Mouse (Mus musculus) forebrain, embryonic 13.5 days (tissue): ENCODE measurements around the gene Gabrr1. TPM values are rescaled to one million over a fixed set of nuclear protein-coding genes. Genes with fewer than 3 reads are reported as not detected.
A peak's percentile ranks its signal among the peaks of the same experiment; 100 is the strongest.

Experiments used
- ATAC-seq: fragments of 200-750 bp; cut with Nextera tagmentation; 2 replicates; pipeline ENCODE4 v1.8.0; 2017
- H3K27ac ChIP-seq: fragments of 300-500 bp; sonication (generic); 2 replicates; pipeline ENCODE4 v1.5.1; 2015; ENCODE audit warnings: inconsistent platforms, mild to moderate bottlenecking, moderate library complexity
- H3K27me3 ChIP-seq: fragments of 300-500 bp; sonication (generic); 2 replicates; pipeline ENCODE4 v1.6.1; 2015; ENCODE audit warnings: mild to moderate bottlenecking, inconsistent platforms
- H3K36me3 ChIP-seq: fragments of 300-500 bp; sonication (generic); 2 replicates; pipeline ENCODE4 v1.6.1; 2015; ENCODE audit warnings: mild to moderate bottlenecking, inconsistent platforms; ENCODE audit not compliant: poor library complexity, severe bottlenecking
- H3K4me1 ChIP-seq: fragments of 300-500 bp; sonication (generic); 2 replicates; pipeline ENCODE4 v1.6.1; 2015; ENCODE audit warnings: inconsistent platforms
- H3K4me2 ChIP-seq: fragments of 300-500 bp; sonication (generic); 2 replicates; pipeline ENCODE4 v1.6.1; 2015; ENCODE audit warnings: inconsistent platforms, mild to moderate bottlenecking, moderate library complexity
- H3K4me3 ChIP-seq: fragments of 300-500 bp; sonication (generic); 2 replicates; pipeline ENCODE4 v1.5.1; 2015; ENCODE audit warnings: mild to moderate bottlenecking, inconsistent platforms
- H3K9ac ChIP-seq: fragments of 300-500 bp; sonication (generic); 2 replicates; pipeline ENCODE4 v1.6.1; 2015; ENCODE audit warnings: mild to moderate bottlenecking, inconsistent platforms
- H3K9me3 ChIP-seq: fragments of 300-500 bp; sonication (generic); replicated peaks from 2 replicates; pipeline ENCODE4 v1.6.1; 2016; ENCODE audit warnings: inconsistent platforms
- WGBS: fragments of 180-500 bp; shearing (Covaris S2); methylation state at CpG from one replicate; pipeline ENCODE4 v1.1.7; 2015; 5-methylcytosine and 5-hydroxymethylcytosine counted together
- polyA plus RNA-seq: library from polyadenylated mRNA; unstranded; fragments of >200 nt; fragmentation: Nextera tagmentation; extraction: Ambion mirVana; gene quantifications from 2 replicates; pipeline ENCODE4 v1.2.1, GENCODE M21; 2015

Gene Gabrr1
- polyA plus RNA-seq, 1 experiment from 2014 or later: not detected

- H3K4me3 ChIP-seq: no peak overlapping the region
- ATAC-seq: no peak
- H3K9ac ChIP-seq: no peak overlapping the region
- no peaks in the 10 kb centered on the region for H3K27me3 ChIP-seq
- no peak overlapping the region for H3K4me2 ChIP-seq
- H3K9me3 ChIP-seq: no peaks in the 10 kb centered on the region
- WGBS: 87% methylated on average over 26 of the region's 26 CpGs
- no peak overlapping the region for H3K27ac ChIP-seq
- H3K36me3 ChIP-seq: no peaks in the 10 kb centered on the region
- no peaks in the 10 kb centered on the region for H3K4me1 ChIP-seq
Measured at GRCm38 (mm10) chr4:33152087-33153038, 20.0 kb downstream of the Gabrr1 start.

- Histone ChIP-seq H3K27ac (no peak overlapping the region), H3K27me3 (peaks cover 8% of the 10 kb centered on the region; the same call in 1 of the 2 replicates), H3K9ac (no peak overlapping the region), H3K4me2 (no peak overlapping the region), H3K4me3 (no peak overlapping the region), H3K9me3 (no peaks in the 10 kb centered on the region), H3K4me1 (peaks cover 3% of the 10 kb centered on the region; the same call in 1 of the 2 replicates), H3K36me3 (peaks cover 4% of the 10 kb centered on the region; the same call in 1 of the 2 replicates)
- WGBS: 86% methylated on average over 5 of the region's 5 CpGs
- ATAC-seq: no peak
Measured at GRCm38 (mm10) chr4:33183477-33183876, 51.2 kb downstream of the Gabrr1 start.

GRCm38 (mm10) chr4:33188164-33188563 lies 55.8 kb downstream of the Gabrr1 start:
- 16% methylated on average over 9 of the region's 9 CpGs for WGBS
- H3K9ac ChIP-seq: peak overlapping the region; percentile 23; the same call in 1 of the 2 replicates
- no peak for ATAC-seq

GRCm38 (mm10) chr4:33188781-33189734 lies 56.7 kb downstream of the Gabrr1 start:
- Histone ChIP-seq H3K9ac (peak overlapping the region; percentile 83), H3K4me1 (peaks cover 3% of the 10 kb centered on the region; the same call in 1 of the 2 replicates), H3K4me3 (peak overlapping the region; percentile 71), H3K27me3 (peaks cover 8% of the 10 kb centered on the region; the same call in 1 of the 2 replicates), H3K9me3 (no peaks in the 10 kb centered on the region), H3K4me2 (peak overlapping the region; percentile 86), H3K27ac (peak overlapping the region; percentile 92), H3K36me3 (no peaks in the 10 kb centered on the region)
- ATAC-seq: peak; percentile 97
- WGBS: under 1% methylated on average over 118 of the region's 123 CpGs

More at GRCm38 (mm10) chr4:33188164-33188563, 55.8 kb downstream of the Gabrr1 start:
- H3K9me3 ChIP-seq: no peaks in the 10 kb centered on the region
- H3K4me1 ChIP-seq: peaks cover 3% of the 10 kb centered on the region; the same call in 1 of the 2 replicates
- peak overlapping the region; percentile 71 for H3K4me3 ChIP-seq
- H3K27ac ChIP-seq: no peak overlapping the region
- H3K27me3 ChIP-seq: peaks cover 8% of the 10 kb centered on the region; the same call in 1 of the 2 replicates
- H3K4me2 ChIP-seq: peak overlapping the region; percentile 86
- H3K36me3 ChIP-seq: 0 out of 2 replicates have a peak, but pooled peaks cover under 1% of the 10 kb centered on the region

GRCm38 (mm10) chr4:33189735-33190036 lies 57.4 kb downstream of the Gabrr1 start, which contains the start of gene Pm20d2:
TSS of gene Pm20d2 (minus strand) at chr4:33189737.
- Histone ChIP-seq H3K27ac (peak within 1 kb of the TSS; percentile 92), H3K9me3 (no peaks in the 10 kb centered on the region), H3K27me3 (peaks cover 8% of the 10 kb centered on the region; the same call in 1 of the 2 replicates), H3K36me3 (no peaks in the 10 kb centered on the region), H3K9ac (peak within 1 kb of the TSS; percentile 83), H3K4me3 (peak within 1 kb of the TSS; percentile 71), H3K4me1 (peaks cover 3% of the 10 kb centered on the region; the same call in 1 of the 2 replicates), H3K4me2 (peak within 1 kb of the TSS; percentile 86)
- WGBS: 18% methylated on average over 6 of the region's 6 CpGs
- ATAC-seq: no peak

- Histone ChIP-seq H3K27ac (no peak overlapping the region), H3K4me2 (no peak overlapping the region), H3K9ac (no peak overlapping the region), H3K4me1 (peaks cover 4% of the 10 kb centered on the region; the same call in 1 of the 2 replicates), H3K27me3 (no peaks in the 10 kb centered on the region), H3K36me3 (no peaks in the 10 kb centered on the region), H3K4me3 (no peak overlapping the region), H3K9me3 (no peaks in the 10 kb centered on the region)
- no peak for ATAC-seq
- WGBS: 0% methylated on average over 2 of the region's 2 CpGs
Measured at GRCm38 (mm10) chr4:33198117-33198516, 65.8 kb downstream of the Gabrr1 start.

GRCm38 (mm10) chr4:33204682-33205081 lies 72.4 kb downstream of the Gabrr1 start:
- H3K9me3 ChIP-seq: no peaks in the 10 kb centered on the region
- ATAC-seq: peak; percentile 58; the same call in 1 of the 2 replicates
- peaks cover 4% of the 10 kb centered on the region for H3K4me1 ChIP-seq
- H3K4me3 ChIP-seq: no peak overlapping the region
- no peak overlapping the region for H3K4me2 ChIP-seq
- no peaks in the 10 kb centered on the region for H3K36me3 ChIP-seq
- no peak overlapping the region for H3K27ac ChIP-seq
- no peak overlapping the region for H3K9ac ChIP-seq
- H3K27me3 ChIP-seq: no peaks in the 10 kb centered on the region
- 0% methylated on average over 4 of the region's 4 CpGs for WGBS

GRCm38 (mm10) chr4:33207551-33207950 lies 75.2 kb downstream of the Gabrr1 start:
- Histone ChIP-seq H3K36me3 (no peaks in the 10 kb centered on the region), H3K4me2 (no peak overlapping the region), H3K9ac (no peak overlapping the region), H3K27me3 (no peaks in the 10 kb centered on the region), H3K4me3 (no peak overlapping the region), H3K27ac (no peak overlapping the region), H3K9me3 (0 out of 2 replicates have a peak, but pooled peaks cover 2% of the 10 kb centered on the region), H3K4me1 (peaks cover 4% of the 10 kb centered on the region)
- ATAC-seq: no peak
- 78% methylated on average over 2 of the region's 2 CpGs for WGBS

- peaks cover 4% of the 10 kb centered on the region for H3K4me1 ChIP-seq
- ATAC-seq: peak; percentile 87
- H3K27ac ChIP-seq: peak within 1 kb of the TSS; percentile 60
- peak within 1 kb of the TSS; percentile 65 for H3K4me3 ChIP-seq
- H3K9ac ChIP-seq: peak within 1 kb of the TSS; percentile 80
- 2% methylated on average over 63 of the region's 65 CpGs for WGBS
- peaks cover 6% of the 10 kb centered on the region; the same call in 1 of the 2 replicates for H3K9me3 ChIP-seq
- no peaks in the 10 kb centered on the region for H3K36me3 ChIP-seq
- no peaks in the 10 kb centered on the region for H3K27me3 ChIP-seq
- peak within 1 kb of the TSS; percentile 89 for H3K4me2 ChIP-seq
Measured at GRCm38 (mm10) chr4:33208881-33209841, 76.8 kb downstream of the Gabrr1 start, which contains the start of gene Srsf12. TSS of gene Srsf12 (plus strand) at chr4:33208991.
